Mouse (Mus musculus): ENCODE data around the gene Rheb. TPM values are rescaled to one million over a fixed set of nuclear protein-coding genes. Genes with fewer than 3 reads are reported as not detected.

Rheb gene
- polyA plus RNA-seq, 1 experiment from 2014 or later, result 204 TPM

- H3K36me3 ChIP-seq (ENCODE audit: control insufficient read depth, insufficient read depth, low read length), result no peaks in the 10 kb centered on the region
- no peak overlapping the region for H3K9ac ChIP-seq (ENCODE audit: low read length)
- no peak overlapping the region for H3K4me3 ChIP-seq (ENCODE audit: low read length)
- ATAC-seq (ENCODE audit: low read depth), result no peak
- H3K4me2 ChIP-seq (ENCODE audit: low read depth, low read length), result no peak overlapping the region
- no peaks in the 10 kb centered on the region for H3K9me3 ChIP-seq (ENCODE audit: control insufficient read depth, low read length)
- no peak overlapping the region for H3K27ac ChIP-seq (ENCODE audit: low read length)
- H3K27me3 ChIP-seq (ENCODE audit: control insufficient read depth, insufficient read depth, low read depth, low read length), result no peaks in the 10 kb centered on the region
- no peaks in the 10 kb centered on the region for H3K4me1 ChIP-seq (replicated peaks; ENCODE audit: control insufficient read depth, insufficient read depth, low read length)
- WGBS, result 59% methylated on average over 6 of the region's 6 CpGs
Observed at GRCm38 (mm10) chr5:24873221-24873620, 30.8 kb upstream of the Rheb start.

DNA sequence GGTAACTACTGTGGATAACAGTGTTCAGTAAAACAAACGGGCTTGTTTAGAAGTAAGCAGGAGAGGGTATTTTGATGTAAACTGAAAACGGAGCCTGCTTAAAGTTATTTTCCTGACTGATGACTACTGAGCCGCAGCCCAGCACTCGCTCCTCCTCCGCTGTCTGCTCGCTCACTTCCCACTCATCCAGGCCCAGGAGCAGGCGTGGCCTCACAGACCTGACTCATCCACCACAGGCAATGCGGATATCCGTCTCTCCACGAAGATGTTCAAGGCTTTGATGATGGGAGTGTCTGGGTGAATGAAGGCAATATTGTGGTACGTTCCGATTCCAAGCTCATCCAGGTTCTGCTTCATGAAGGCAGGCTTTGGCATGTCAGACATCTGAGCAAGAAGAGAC is 28.9 kb upstream of the Rheb start:
- no peak overlapping the region for H3K27ac ChIP-seq (ENCODE audit: low read length)
- H3K4me3 ChIP-seq (ENCODE audit: low read length), result no peak overlapping the region
- WGBS, result 77% methylated on average over 12 of the region's 12 CpGs
- no peak for ATAC-seq (ENCODE audit: low read depth)
- H3K36me3 ChIP-seq (ENCODE audit: control insufficient read depth, insufficient read depth, low read length), result no peaks in the 10 kb centered on the region
- H3K4me1 ChIP-seq (replicated peaks; ENCODE audit: control insufficient read depth, insufficient read depth, low read length), result no peaks in the 10 kb centered on the region
- no peaks in the 10 kb centered on the region for H3K27me3 ChIP-seq (ENCODE audit: control insufficient read depth, insufficient read depth, low read depth, low read length)
- no peak overlapping the region for H3K9ac ChIP-seq (ENCODE audit: low read length)
- no peaks in the 10 kb centered on the region for H3K9me3 ChIP-seq (ENCODE audit: control insufficient read depth, low read length)
- no peak overlapping the region for H3K4me2 ChIP-seq (ENCODE audit: low read depth, low read length)

GRCm38 (mm10) chr5:24869796-24870289 is 27.4 kb upstream of the Rheb start:
- Histone ChIP-seq H3K9ac (ENCODE audit: low read length) (no peak overlapping the region), H3K4me2 (ENCODE audit: low read depth, low read length) (no peak overlapping the region; the same call in 1 of the 2 replicates), H3K9me3 (ENCODE audit: control insufficient read depth, low read length) (no peaks in the 10 kb centered on the region), H3K4me1 (replicated peaks; ENCODE audit: control insufficient read depth, insufficient read depth, low read length) (no peaks in the 10 kb centered on the region), H3K36me3 (ENCODE audit: control insufficient read depth, insufficient read depth, low read length) (no peaks in the 10 kb centered on the region), H3K27ac (ENCODE audit: low read length) (no peak overlapping the region), H3K27me3 (ENCODE audit: control insufficient read depth, insufficient read depth, low read depth, low read length) (no peaks in the 10 kb centered on the region), H3K4me3 (ENCODE audit: low read length) (no peak overlapping the region)
- WGBS, result 45% methylated on average over 11 of the region's 11 CpGs
- ATAC-seq (ENCODE audit: low read depth), result peak; percentile 62

DNA sequence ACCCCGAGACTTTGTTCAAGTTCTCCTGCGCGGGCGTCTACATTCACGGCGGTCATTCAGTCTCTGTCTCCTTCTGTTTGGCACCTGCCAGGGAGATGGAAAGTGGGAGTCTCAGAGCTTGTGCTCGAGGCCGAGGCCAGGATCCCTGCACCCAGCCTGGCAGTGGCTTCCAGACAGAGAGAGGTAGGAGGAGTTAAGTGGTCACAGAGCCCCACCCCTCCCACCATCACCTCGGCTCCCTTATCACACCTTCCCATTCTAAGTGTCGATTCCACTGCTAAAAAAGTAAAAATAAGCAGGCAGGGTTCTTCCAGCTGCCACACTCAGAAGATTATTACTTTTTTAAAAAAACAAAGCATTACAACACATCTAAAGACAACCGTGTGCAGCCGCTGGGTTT is 21.4 kb upstream of the Rheb start:
- no peaks in the 10 kb centered on the region for H3K36me3 ChIP-seq (ENCODE audit: control insufficient read depth, insufficient read depth, low read length)
- no peak overlapping the region for H3K4me2 ChIP-seq (ENCODE audit: low read depth, low read length)
- ATAC-seq (ENCODE audit: low read depth), result no peak
- H3K27ac ChIP-seq (ENCODE audit: low read length), result no peak overlapping the region
- H3K4me3 ChIP-seq (ENCODE audit: low read length), result no peak overlapping the region
- no peak overlapping the region for H3K9ac ChIP-seq (ENCODE audit: low read length)
- H3K4me1 ChIP-seq (replicated peaks; ENCODE audit: control insufficient read depth, insufficient read depth, low read length), result no peaks in the 10 kb centered on the region
- WGBS, result 67% methylated on average over 12 of the region's 12 CpGs
- no peaks in the 10 kb centered on the region for H3K27me3 ChIP-seq (ENCODE audit: control insufficient read depth, insufficient read depth, low read depth, low read length)
- H3K9me3 ChIP-seq (ENCODE audit: control insufficient read depth, low read length), result no peaks in the 10 kb centered on the region

- Histone ChIP-seq H3K27me3 (ENCODE audit: control insufficient read depth, insufficient read depth, low read depth, low read length) (no peaks in the 10 kb centered on the region), H3K9ac (ENCODE audit: low read length) (no peak overlapping the region), H3K4me1 (replicated peaks; ENCODE audit: control insufficient read depth, insufficient read depth, low read length) (no peaks in the 10 kb centered on the region), H3K36me3 (ENCODE audit: control insufficient read depth, insufficient read depth, low read length) (no peaks in the 10 kb centered on the region), H3K4me3 (ENCODE audit: low read length) (no peak overlapping the region), H3K9me3 (ENCODE audit: control insufficient read depth, low read length) (no peaks in the 10 kb centered on the region), H3K4me2 (ENCODE audit: low read depth, low read length) (no peak overlapping the region), H3K27ac (ENCODE audit: low read length) (no peak overlapping the region)
- no peak for ATAC-seq (ENCODE audit: low read depth)
- 81% methylated on average over 9 of the region's 9 CpGs for WGBS
Observed at GRCm38 (mm10) chr5:24861449-24861930, 19.1 kb upstream of the Rheb start.

DNA sequence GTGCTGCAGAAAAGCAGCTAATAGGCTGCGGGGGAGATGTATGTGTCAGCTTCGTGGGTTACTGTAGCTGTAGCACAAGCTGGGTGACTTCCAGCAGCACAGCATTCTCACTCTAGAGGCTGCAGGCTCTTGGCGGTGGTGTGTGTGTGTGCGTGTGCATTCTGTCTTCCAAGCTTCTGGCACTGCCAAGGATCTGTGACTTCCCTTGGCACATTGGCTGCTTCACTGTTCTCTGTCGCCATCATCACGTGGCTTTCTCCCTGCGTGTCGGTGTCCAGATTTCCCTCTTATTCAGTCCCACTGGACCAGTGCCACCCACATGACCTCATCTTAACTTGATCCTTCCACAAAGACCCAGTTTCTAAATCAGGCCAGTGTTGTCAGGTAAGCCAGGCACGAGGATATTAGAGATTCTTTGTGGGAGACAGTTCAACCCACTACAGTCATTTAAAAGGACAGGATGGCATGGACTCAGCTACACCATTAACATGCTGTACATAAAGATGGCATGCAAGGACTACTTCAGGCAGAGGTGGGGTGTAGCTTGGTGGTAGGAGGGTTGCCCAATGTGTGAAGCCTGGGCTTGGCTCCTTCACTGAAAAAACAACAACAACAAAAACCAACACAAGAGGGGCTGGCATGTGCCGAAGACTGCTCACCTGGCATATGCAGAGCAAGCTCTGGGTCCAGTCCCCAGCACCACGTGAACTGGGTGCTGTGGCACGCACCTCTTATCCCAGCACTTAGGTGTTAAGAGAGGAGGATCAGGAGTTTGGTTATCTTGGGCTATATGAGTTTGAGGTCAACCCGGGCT is 18.4 kb upstream of the Rheb start:
- H3K27ac ChIP-seq (ENCODE audit: low read length), result no peak overlapping the region
- peak; percentile 78 for ATAC-seq (ENCODE audit: low read depth)
- WGBS, result 69% methylated on average over 13 of the region's 13 CpGs
- no peaks in the 10 kb centered on the region for H3K27me3 ChIP-seq (ENCODE audit: control insufficient read depth, insufficient read depth, low read depth, low read length)
- no peak overlapping the region for H3K4me2 ChIP-seq (ENCODE audit: low read depth, low read length)
- H3K9ac ChIP-seq (ENCODE audit: low read length), result no peak overlapping the region
- H3K4me3 ChIP-seq (ENCODE audit: low read length), result no peak overlapping the region
- no peaks in the 10 kb centered on the region for H3K4me1 ChIP-seq (replicated peaks; ENCODE audit: control insufficient read depth, insufficient read depth, low read length)
- H3K9me3 ChIP-seq (ENCODE audit: control insufficient read depth, low read length), result no peaks in the 10 kb centered on the region
- no peaks in the 10 kb centered on the region for H3K36me3 ChIP-seq (ENCODE audit: control insufficient read depth, insufficient read depth, low read length)

- H3K9me3 ChIP-seq (ENCODE audit: control insufficient read depth, low read length), result no peaks in the 10 kb centered on the region
- H3K27ac ChIP-seq (ENCODE audit: low read length), result no peak overlapping the region
- no peaks in the 10 kb centered on the region for H3K4me1 ChIP-seq (replicated peaks; ENCODE audit: control insufficient read depth, insufficient read depth, low read length)
- H3K4me3 ChIP-seq (ENCODE audit: low read length), result no peak overlapping the region
- 65% methylated on average over 3 of the region's 3 CpGs for WGBS
- no peaks in the 10 kb centered on the region for H3K27me3 ChIP-seq (ENCODE audit: control insufficient read depth, insufficient read depth, low read depth, low read length)
- no peaks in the 10 kb centered on the region for H3K36me3 ChIP-seq (ENCODE audit: control insufficient read depth, insufficient read depth, low read length)
- no peak overlapping the region for H3K9ac ChIP-seq (ENCODE audit: low read length)
- no peak for ATAC-seq (ENCODE audit: low read depth)
- no peak overlapping the region for H3K4me2 ChIP-seq (ENCODE audit: low read depth, low read length)
Observed at GRCm38 (mm10) chr5:24859771-24860540, 17.5 kb upstream of the Rheb start.

- Histone ChIP-seq H3K9ac (ENCODE audit: low read length) (no peak overlapping the region), H3K4me1 (replicated peaks; ENCODE audit: control insufficient read depth, insufficient read depth, low read length) (no peaks in the 10 kb centered on the region), H3K9me3 (ENCODE audit: control insufficient read depth, low read length) (no peaks in the 10 kb centered on the region), H3K27ac (ENCODE audit: low read length) (no peak overlapping the region), H3K4me2 (ENCODE audit: low read depth, low read length) (no peak overlapping the region), H3K4me3 (ENCODE audit: low read length) (no peak overlapping the region), H3K27me3 (ENCODE audit: control insufficient read depth, insufficient read depth, low read depth, low read length) (no peaks in the 10 kb centered on the region), H3K36me3 (ENCODE audit: control insufficient read depth, insufficient read depth, low read length) (no peaks in the 10 kb centered on the region)
- WGBS, result 60% methylated on average over 3 of the region's 3 CpGs
- ATAC-seq (ENCODE audit: low read depth), result no peak
Observed at GRCm38 (mm10) chr5:24854827-24855600, 12.6 kb upstream of the Rheb start.

DNA sequence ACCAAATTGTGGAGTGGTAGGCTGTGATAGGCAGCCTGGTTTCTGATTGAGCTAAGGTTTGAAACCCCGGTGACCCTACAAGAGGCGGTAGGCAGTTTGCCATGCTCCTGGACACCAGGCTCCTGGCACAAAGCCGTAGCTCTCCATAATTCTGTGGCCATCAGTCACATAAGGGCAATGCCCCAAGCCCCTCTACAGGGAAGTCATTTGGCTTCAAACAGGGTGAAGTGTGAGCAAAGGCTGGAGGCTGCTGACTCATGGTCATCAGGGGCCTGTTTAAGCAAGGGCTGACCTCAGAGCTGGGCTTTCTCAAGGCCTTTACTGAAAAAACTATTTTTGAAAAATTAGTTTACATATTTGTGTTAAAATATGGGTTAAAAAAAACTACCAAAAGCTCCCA is 11.8 kb upstream of the Rheb start:
- Histone ChIP-seq H3K9ac (ENCODE audit: low read length) (no peak overlapping the region), H3K4me2 (ENCODE audit: low read depth, low read length) (no peak overlapping the region), H3K9me3 (ENCODE audit: control insufficient read depth, low read length) (no peaks in the 10 kb centered on the region), H3K36me3 (ENCODE audit: control insufficient read depth, insufficient read depth, low read length) (no peaks in the 10 kb centered on the region), H3K27me3 (ENCODE audit: control insufficient read depth, insufficient read depth, low read depth, low read length) (no peaks in the 10 kb centered on the region), H3K4me1 (replicated peaks; ENCODE audit: control insufficient read depth, insufficient read depth, low read length) (no peaks in the 10 kb centered on the region), H3K27ac (ENCODE audit: low read length) (no peak overlapping the region), H3K4me3 (ENCODE audit: low read length) (no peak overlapping the region)
- no peak for ATAC-seq (ENCODE audit: low read depth)
- 82% methylated on average over 3 of the region's 3 CpGs for WGBS
